Mouse (Mus musculus): Measurements from ENCODE around the gene Gm36028.

Gene Gm36028

GRCm38 (mm10) chr16:37857495-37857894, 3.5 kb downstream of the Gm36028 start:
- DNase-seq: no peak

GRCm38 (mm10) chr16:37856327-37856726, 4.6 kb downstream of the Gm36028 start:
- peak; percentile 19 to 53 for DNase-seq

- no peak for DNase-seq
Measured at GRCm38 (mm10) chr16:37855583-37855982, 5.4 kb downstream of the Gm36028 start.

GRCm38 (mm10) chr16:37854593-37854992, 6.4 kb downstream of the Gm36028 start:
- DNase-seq: no peak

GRCm38 (mm10) chr16:37854054-37854453, 6.9 kb downstream of the Gm36028 start:
- no peak for DNase-seq

GRCm38 (mm10) chr16:37853279-37853678, 7.7 kb downstream of the Gm36028 start:
- peak; percentile 46 to 60 for DNase-seq

- no peak for DNase-seq
Measured at GRCm38 (mm10) chr16:37851366-37851765, 9.6 kb downstream of the Gm36028 start.

GRCm38 (mm10) chr16:37847081-37847480, 13.9 kb downstream of the Gm36028 start:
- DNase-seq: no peak

GRCm38 (mm10) chr16:37845202-37845925, 15.6 kb downstream of the Gm36028 start:
- no peak for DNase-seq

GRCm38 (mm10) chr16:37843740-37844139, 17.2 kb downstream of the Gm36028 start:
- DNase-seq: no peak

GRCm38 (mm10) chr16:37842439-37842838, 18.5 kb downstream of the Gm36028 start:
- DNase-seq: no peak

GRCm38 (mm10) chr16:37837571-37837970, 23.4 kb downstream of the Gm36028 start:
- no peak for DNase-seq

- no peak for DNase-seq
Measured at GRCm38 (mm10) chr16:37831041-37831440, 29.9 kb downstream of the Gm36028 start.

- no peak for DNase-seq
Measured at GRCm38 (mm10) chr16:37826286-37826685, 34.7 kb downstream of the Gm36028 start.

GRCm38 (mm10) chr16:37824778-37825505, 36.0 kb downstream of the Gm36028 start:
- no peak for DNase-seq

GRCm38 (mm10) chr16:37823949-37824348, 37.0 kb downstream of the Gm36028 start:
- DNase-seq: peak; percentile 96

- no peak for DNase-seq
Measured at GRCm38 (mm10) chr16:37817986-37818385, 43.0 kb downstream of the Gm36028 start.

- peak; percentile 79 to 83 for DNase-seq
Measured at GRCm38 (mm10) chr16:37814383-37814971, 46.5 kb downstream of the Gm36028 start.

- no peak for DNase-seq
Measured at GRCm38 (mm10) chr16:37813691-37814382, 47.1 kb downstream of the Gm36028 start.

- peak; percentile 69 to 74 for DNase-seq
Measured at GRCm38 (mm10) chr16:37812474-37812886, 48.5 kb downstream of the Gm36028 start.

- DNase-seq: no peak
Measured at GRCm38 (mm10) chr16:37811874-37812273, 49.1 kb downstream of the Gm36028 start.

- peak; percentile 77 to 83 for DNase-seq
Measured at GRCm38 (mm10) chr16:37809623-37809992, 51.3 kb downstream of the Gm36028 start.
